Mouse (Mus musculus): ENCODE measurements at regions not wholly inside any gene's neighbourhood (a gene's known extent, or its start where the extent isn't known, plus 50 kb on each side); places are given as distances from the start of the nearest gene placed in this dataset.

- no peak for TF ChIP-seq CTCF (IDR thresholded peaks at IDR 0.05; ENCODE audit: low read depth)
- TF ChIP-seq EP300 (IDR thresholded peaks at IDR 0.05; ENCODE audit: low read depth), result no peak
Measured at GRCm38 (mm10) chr2:79547284-79547683, 87.9 kb upstream of the Itprid2 start.

Measured in heart, postnatal 0 days (tissue).